Mouse (Mus musculus) cerebellum, adult 2 months (tissue): ENCODE data around the gene Cdk18.

Experiments
- CTCF ChIP-seq: fragments of 200-500 bp; IDR thresholded peaks from 2 replicates; pipeline ENCODE4 v1.5.1; 2011; ENCODE audit warnings: low read depth, mild to moderate bottlenecking, control low read depth, low read length, moderate library complexity, borderline replicate concordance; ENCODE audit not compliant: insufficient read depth
- POLR2A ChIP-seq: fragments of 200-500 bp; IDR thresholded peaks from 2 replicates; pipeline ENCODE4 v1.6.1; 2011; ENCODE audit warnings: low read length, control low read depth, borderline replicate concordance; ENCODE audit not compliant: insufficient read depth

- TF ChIP-seq CTCF (no peak), POLR2A (no peak)
These were observed 14.2 kb downstream of the Cdk18 start for GRCm38 (mm10) chr1:132125249-132125648.
